Mouse (Mus musculus) ES-Bruce4 (cell line): ENCODE data around the gene Lipc.

Experiments used
- CTCF ChIP-seq: IDR thresholded peaks from one replicate; pipeline ENCODE4 v1.8.1; 2011; ENCODE audit warnings: low read depth, low read length
- EP300 ChIP-seq: IDR thresholded peaks from 2 replicates; pipeline ENCODE4 v1.6.1; 2011; ENCODE audit warnings: low read depth, low read length; ENCODE audit not compliant: insufficient read depth
- POLR2A ChIP-seq: IDR thresholded peaks from one replicate; pipeline ENCODE4 v1.8.1; 2011; ENCODE audit warnings: low read length; ENCODE audit not compliant: insufficient read depth

DNA sequence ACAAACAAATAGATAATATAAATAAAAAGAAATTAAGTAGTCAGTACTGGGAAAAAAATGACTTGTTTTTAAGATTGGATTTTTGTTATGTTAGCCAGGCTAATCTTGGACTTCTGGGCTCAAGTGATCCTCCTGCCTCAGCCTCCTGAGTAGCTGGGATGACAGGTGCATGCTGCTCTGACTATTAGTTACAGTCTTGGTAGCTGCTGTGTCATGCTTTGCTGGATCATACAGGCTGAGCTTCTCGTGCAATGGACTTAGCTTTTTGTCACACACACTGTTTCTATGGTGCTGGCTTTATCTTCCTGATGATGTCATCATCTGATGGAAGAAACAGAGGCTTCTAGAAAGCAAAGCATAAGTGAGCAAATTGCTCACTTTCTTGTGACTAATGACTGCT, 146.0 kb downstream of the Lipc start:
- no peak for TF ChIP-seq POLR2A
- TF ChIP-seq CTCF: no peak
- no peak for TF ChIP-seq EP300
